Mouse (Mus musculus): ENCODE data around the gene Hmgcr.

Gene Hmgcr

DNA sequence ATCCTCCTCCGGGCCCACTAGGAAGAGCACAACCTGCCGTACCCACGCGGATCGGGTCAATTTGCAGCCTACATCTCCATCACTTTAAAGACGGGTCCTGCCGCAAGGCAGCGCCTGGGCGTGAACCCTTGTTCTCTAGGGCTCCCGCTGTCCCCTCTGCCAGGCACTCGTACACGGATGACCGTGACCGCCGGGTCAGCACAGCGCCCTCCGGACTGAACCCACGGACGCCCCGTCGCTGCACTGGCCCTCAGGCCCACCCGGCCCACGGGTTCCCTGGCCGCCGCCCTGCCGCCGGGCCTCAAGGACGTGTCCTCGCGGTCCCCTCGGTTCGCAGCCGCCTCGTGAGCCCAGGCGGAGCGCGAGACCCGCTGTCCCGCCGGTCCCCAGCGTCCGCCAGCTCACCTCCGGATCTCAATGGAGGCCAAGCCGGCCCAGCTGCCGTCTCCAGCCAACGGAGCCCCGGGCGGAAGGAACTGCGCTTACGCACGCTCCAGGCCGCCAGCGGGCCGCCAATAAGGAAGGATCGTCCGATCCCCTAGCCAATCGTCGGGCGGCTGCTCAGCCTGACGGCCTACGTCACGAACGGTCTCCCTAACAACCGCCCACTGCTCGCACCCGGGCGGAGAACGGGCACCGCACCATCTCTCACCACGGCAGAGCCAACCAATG is at the start of gene Hmgcr:
Gene Hmgcr, minus strand, starts transcription at position 531 of the 672 bp plus-strand sequence.
- DNase-seq = peak; percentile 97 to 99

DNA sequence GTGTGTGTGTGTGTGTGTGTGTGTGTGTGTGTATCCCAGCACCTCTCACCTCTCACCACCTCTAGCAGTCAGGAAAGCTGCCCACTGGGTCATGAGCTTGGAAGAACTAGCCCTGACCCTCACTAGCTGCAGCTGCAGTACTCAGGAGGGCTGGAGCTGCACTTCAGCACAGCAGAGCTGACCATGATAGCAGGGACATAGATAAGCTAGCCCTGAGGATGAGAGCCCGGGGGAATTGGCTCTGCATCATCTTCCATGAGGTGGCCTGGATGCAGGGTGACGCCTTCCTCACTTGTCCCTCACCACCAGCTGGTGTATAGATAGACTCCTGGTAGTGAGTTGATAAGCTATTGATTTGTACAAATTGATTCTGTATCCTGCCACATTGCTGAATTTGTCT is 49.3 kb upstream of the Hmgcr start:
- DNase-seq = no peak

DNA sequence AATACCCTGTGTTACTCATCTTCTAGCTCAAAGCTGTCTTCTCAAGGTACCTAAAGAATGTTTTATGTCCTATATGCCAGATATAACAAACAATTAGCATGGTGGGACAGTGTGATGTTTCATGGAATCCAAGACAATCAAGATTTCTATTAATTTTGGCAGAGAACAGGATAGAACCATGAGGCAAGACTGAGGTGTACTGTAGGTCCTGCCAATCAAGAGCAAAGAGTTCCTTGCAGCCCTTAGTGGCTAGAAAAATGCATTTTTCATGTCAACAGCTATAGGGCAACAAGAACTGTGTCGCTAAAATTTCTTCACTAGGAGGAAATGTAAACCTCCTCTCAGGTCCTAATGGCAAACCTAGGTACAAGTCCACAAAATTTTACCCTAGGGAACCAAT is 47.1 kb upstream of the Hmgcr start:
- no peak for DNase-seq

DNA sequence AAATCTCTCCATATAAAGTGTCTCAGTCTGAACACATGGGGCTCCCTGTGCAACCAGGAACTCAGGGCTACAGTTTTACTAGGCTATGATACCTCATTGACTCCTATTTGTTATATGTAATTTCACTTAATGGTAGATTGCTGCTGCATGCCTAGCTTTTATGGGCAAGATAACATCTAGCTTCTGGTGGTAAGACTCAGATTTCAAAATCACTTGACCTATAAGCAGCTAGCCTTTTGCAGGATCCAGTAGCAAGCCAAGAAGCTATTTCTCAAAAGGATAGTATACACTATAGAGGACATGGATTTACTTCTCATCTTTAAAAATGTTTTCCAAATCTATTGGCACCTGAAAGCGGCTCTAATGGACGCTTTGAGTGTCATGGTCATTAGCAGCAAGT is 45.6 kb upstream of the Hmgcr start:
- no peak for DNase-seq

DNA sequence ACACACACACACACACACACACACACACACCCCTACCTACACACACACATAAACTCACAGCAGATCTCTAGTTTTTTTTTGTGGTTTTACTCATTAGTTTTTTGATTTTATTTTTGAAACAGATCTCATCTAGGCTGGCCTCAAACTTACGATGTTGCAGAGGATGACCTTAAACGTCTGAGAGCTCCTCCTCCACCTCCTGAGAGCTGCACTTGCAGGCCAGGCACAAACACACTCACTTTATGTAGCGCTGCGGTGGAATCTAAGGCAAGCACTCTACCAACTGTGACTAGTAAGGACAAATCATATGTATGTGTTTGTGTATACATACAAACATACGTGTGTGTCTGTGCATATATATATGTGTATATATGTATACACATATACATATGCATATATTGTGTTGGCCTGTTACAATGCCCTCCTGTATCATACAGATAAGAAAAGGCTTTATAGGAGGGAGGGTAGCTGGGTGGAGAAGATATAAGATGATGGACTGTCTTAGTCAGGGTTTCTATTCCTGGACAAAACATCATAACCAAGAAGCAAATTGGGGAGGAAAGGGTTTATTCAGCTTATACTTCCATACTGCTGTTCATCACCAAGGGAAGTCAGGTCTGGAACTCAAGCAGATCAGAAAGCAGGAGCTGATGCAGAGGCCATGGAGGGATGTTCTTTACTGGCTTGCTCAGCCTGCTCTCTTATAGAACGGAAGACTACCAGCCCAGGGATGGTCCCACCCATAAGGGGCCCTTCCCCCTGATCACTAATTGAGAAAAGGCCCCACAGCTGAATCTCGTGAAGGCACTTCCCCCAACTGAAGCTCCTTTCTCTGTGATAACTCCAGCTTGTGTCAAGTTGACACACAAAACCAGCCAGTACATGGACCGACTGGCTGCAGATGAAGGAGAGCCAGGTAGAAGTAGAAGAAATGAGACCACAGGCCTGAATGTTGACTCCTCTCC is 38.8 kb upstream of the Hmgcr start:
- DNase-seq = no peak

DNA sequence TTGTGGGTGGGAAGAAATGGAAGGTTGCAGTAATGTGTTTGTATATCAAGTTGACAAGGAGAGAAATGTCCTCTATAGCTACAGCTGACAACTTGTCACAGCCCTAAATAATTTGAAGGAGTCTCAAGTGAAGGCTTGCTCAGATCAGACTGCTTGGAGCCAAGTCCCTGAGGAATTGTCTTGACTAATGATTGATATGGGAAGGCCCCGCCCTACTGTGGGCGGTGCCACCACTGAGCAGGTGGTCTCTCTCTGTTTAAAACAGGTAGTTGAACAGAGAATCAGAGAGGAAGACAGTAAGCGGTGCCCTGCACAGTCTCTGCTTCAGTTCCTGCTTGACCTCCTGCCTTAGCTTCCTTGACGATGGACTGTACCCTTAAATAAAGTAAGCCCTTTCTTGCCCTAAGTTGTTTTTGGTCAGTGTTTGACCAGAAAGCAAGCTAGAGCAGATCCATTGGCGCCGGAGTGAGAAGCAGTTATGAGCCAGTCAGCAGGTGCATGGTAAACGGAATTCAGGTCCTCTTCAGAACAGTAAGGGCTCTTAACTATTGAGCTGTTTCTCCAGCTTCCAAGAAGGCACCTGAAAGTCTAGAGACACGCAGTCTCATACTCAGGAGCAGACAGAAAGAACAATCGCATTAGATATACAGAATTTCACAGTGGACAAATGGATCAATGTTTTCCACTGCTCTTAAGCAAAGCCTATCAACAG is 32.0 kb upstream of the Hmgcr start:
- no peak for DNase-seq

DNA sequence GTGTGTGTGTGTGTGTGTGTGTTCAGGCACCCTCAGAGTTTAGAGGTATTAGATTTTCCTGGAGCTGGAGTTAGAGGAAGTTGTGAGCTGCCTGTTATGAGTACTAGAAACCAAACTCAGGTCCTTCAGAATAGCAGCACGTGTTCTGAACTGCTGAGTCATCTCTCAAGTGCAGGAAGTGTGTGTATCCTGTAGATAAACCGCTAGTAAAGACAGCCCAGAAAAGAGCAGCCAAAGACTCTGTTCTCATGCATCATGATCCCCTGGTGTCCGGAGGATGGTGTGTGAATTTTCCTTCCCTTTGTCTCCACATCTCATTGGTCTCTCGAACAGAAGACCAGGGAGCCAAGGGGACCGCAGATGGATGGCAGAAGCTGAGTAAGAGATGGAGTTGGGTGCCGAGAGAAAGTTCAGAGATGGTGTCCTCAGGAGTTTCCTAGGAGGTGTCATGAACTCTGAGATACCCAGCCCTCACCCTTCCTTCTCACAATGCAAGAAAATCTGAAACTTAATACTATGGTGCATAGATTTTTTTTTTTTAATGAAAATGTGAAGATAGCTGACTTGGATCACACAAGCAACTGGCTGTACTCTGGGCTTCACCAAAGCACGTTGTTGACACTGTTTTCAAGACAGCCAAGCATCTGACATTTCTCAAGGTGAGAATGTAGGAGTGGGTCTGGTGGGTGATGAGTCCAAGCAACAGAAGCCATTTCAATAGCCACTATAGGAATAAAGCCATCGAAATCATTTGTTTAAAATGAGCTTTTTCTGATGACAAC is 27.3 kb upstream of the Hmgcr start:
- DNase-seq = peak in 1 of 2 experiments; percentile 13

DNA sequence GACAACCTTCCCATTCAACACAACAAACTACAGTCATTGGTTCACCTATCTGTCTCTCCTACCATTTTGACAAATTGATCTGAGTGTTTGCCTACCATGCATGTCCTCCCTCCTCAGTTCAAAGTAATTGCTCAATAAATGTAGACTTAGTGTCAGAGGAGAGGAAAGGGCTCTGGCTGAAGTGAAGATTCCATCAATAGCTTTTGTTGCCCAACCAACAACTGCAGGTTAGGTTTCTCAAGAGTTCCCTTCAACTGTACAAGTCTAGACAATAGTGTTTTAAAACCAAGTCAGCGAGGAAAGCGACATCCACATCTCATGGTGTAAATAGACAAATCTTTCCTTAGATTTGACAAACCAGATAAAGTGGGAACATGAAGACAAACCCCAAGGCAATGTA is 24.7 kb upstream of the Hmgcr start:
- no peak for DNase-seq

DNA sequence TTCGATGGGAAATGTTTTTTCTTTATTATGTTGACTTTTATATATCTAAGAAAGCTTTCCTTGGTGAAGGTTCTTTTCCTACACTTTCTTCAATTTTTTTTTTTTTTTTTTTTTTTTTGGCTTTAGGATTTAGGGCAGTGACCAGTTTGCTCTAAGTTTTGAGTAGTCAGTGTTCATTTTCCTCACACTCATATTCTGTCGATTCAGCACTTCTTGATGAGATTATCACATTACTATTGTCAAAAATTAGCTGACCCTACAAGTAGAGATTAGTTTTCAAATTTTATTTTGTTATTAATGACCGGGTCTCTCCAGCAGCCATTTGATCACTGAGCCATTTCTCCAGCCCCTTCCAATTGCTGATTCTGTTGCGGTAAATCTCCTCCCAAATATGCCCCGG is 19.2 kb upstream of the Hmgcr start:
- DNase-seq = no peak

DNA sequence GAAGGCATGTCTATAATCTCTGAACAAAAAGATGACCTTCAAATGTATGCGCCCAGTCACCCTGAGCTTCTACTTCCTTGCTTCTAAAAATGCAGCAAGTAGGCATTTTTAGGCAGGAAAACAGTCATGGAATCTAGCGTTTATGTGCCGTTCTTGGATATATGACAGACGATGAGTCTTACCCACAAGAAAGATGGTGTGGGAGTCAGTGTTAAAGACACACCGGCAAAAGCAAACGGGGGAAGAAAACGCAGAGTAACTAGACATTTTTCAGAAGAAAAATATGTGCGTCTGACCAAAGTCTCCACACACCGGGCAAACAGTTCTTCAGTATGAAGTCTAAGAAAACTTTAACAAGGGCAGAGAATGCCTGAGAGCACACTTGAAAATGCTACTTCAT is 16.5 kb upstream of the Hmgcr start:
- DNase-seq = no peak

DNA sequence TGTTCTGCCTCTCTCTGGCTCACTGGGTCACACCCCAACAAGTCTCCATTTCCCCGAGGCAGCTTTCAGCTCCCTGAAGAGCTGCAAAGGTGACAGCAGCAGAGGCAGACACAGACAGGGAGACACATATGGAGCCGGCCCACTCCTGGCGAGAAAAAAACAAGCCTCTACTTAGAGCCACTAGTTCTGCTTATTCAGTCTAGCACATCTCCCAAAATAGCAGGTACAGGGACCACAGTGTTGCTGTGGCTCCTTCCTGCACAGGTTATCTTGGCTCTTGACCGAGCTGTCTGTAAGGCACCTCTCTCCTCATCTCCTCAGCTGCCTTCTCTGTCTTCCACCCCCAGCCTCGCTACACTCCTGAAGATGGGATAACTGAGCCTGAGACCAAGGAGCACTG is 14.0 kb upstream of the Hmgcr start:
- DNase-seq = no peak

DNA sequence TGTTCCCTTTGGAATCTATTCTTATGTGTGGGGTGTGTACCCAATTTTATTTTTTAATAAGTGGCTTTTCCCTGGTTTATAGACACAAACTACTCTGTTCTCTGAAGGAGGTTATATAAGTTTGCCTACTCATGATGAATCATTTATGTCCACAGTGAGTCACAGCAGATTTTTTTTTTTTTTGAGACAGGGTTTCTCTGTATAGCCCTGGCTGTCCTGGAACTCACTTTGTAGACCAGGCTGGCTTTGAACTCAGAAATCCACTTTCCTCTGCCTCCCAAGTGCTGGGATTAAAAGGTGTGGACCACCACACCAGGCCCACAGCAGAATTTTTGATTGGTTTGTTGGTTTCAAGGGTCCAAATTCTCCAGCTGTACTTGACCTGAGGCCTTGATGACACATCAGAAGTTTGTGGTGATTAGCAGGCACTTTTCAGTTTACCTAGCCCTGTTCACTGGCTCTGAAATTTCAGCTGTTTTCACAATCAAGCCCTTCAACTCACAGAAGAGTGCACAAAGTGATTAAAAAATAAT is 10.4 kb upstream of the Hmgcr start:
- DNase-seq = no peak

DNA sequence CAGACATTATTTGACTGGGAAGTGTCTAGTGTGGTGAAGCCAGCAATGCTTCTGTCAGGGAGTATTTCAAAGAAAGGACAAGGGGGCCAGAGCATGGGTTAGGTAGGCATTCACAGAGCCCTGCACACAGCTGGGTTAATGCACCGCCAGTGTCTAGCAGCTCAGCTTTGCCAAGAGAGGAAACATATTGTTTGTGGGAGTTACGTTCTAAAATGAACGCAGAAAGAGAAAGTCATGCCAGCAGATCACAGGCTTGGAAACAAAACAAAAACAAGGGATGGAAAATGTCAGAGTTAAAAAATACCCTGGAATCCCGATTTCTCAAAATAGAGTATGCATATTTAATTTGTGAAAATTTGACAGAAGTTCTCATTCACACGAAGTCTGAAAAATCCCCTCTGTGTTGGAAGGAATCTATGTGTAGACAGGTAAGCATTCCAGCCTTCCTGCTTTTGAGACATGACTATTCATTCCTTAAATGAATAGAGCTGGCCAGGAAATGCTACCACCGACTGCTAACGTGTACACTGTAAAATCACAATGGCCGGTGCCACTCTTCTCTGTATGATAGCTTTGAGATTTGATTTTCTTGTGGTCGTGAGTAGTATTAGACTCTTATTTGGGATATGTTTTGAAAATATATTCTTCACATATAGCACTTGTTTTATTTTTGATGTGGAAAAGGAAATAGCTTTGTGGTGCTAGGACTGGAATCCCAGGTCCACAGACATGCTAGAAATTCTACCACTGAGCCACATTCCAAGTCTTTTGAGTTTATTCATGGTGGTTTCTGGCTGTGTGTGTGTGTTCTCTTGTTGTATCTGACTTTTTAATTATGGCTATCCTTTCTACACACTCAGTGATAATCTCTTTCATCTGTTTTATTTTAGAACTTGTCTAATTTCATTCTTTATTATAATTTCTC is 9.7 kb upstream of the Hmgcr start:
- DNase-seq = no peak

DNA sequence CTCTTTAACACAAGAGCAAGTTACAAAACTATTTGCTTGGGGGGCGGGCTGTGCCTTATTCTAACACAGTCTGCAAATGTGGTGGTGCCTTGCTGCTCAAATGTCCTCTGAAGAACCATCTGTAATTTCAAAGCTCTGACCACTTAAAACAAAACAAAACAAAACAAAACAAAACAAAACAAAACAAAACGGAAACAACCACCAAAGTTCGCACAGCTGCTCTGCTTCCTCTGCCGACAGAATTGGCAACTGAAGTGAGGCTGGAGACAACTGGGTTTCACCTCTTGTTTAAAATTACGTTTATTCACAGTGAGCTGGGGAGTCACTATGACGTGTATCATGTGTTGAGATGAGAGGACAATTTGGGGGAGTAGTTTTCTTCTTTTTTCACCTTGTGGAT is 7.9 kb upstream of the Hmgcr start:
- DNase-seq = no peak

DNA sequence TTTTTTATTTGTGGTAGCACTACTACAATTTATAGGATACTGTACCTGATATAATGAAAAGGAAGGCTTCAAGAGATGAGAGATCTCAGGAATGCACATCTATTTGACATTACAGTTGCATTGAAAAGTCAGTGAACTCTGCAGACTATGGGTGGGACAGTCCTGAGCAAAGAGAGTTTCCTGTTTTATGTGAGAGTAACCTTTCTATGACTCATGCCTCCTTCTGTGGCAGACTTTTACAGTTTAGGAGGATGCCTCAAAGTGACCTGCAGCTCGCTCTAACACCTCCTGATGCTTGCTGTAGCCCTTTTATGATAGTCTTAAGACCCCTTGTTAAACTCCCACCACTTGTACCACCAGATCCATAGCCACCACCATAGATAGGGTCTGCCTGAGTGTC is 6.3 kb upstream of the Hmgcr start:
- DNase-seq = no peak

DNA sequence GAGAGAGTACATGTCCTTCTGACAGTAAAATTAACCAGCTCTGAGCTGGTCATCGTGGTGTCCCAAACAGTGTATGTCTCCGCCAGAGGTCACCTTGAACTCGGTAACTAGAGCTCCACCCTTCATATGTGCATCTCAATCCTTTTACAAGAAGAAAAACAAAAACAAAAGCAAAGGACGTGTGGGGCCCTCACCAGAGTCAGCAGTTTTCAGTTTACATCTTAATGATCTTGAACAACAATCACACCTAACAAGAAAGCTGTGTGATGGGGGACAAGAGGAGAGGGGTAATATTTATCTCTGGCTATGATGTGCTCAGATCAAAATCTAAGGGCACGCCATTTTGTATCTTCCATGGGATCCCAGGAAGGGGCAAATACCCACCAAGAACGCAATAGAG is 5.0 kb upstream of the Hmgcr start:
- DNase-seq = no peak

DNA sequence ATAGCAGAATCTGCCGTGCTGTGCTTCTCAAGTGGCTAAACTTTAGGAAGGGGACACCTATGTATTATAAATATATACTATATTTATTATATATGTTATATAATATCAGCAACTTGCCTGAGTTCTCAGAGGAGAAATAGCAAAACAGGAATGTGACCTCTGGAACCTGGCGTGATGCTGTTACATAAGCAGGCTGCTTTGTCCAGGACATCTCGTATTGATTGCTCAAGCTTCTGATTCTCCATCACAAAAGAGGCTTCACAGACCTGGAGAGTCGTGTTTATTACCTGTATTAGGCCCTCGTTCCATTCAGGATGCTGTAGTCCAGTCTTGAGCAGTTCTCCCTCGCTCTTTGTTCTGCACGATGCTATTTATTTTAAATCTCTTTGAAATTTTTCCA is 3.1 kb upstream of the Hmgcr start:
- no peak for DNase-seq

DNA sequence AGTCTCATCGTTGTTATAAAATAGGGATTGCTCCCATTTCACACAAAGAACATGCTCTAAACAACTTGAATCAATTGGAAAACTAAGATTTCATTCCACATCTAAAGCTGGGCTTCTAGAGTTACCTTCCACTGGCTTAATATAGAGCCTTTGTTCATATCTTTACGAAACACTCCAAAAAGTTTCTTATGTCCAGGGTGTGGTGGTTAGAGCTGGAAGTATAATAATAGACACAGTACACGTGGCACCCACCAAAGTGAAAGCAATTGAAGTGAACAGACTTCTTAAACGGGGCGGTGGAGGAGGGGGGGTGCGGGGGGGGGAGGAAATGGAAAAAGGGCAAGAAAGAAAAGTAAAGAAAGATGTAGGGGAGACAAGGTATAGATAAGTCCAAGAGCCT is 1.5 kb upstream of the Hmgcr start:
- DNase-seq = no peak

DNA sequence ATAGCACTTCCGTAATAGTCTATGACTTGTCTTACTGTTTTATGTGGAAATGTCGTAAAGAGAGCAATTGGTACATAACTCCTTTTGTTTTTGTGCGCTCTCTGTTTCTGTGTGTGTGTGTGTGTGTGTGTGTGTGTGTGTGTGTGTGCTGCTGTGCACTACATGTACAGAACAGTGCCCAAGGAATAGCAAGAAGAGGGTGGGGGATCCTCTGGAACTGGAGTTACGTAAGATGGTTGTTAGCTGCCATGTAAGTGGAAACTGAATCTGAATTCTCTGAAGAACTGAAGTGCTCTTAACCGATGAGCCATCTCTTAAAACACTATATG is 1.1 kb upstream of the Hmgcr start:
- no peak for DNase-seq

DNA sequence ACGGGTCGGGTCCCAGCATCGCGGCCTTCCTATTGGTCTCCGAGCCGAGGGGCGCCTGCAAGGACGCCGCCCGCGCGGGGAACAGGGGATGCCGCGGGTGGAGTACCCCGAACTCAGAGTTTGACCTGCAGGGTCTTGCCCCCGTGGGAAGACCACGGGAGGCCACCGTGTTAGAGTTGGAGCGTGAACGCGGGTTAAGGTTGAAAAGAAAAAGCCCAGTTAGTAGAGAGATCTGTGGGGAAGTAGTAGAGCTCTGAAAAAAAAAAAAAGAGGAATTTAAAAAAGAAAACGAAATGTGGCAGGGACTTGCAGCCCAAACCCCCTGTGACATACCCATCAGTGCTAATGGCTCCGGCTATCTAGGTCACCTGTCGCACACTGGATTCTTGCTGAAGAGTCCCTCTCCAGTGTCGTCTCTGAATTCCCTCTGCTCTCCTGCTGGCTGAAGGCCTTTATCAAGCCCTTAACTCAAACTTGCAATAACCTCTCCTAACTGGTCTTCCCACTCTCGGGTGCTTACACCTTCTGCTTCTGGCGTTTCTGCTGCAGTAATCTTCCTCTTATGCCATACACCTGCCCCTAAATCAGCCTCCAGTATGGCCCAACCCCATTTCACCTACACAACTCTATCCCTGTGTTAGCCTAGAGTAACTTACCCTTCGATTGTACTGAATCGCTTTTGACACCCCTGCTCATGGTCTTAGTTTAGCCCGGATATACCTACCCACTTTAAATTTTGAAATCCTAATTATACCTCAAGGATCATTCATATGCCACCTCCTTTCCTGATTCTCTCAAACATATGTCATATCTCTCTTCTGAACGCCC is 556 bp upstream of the Hmgcr start:
- no peak for DNase-seq

DNA sequence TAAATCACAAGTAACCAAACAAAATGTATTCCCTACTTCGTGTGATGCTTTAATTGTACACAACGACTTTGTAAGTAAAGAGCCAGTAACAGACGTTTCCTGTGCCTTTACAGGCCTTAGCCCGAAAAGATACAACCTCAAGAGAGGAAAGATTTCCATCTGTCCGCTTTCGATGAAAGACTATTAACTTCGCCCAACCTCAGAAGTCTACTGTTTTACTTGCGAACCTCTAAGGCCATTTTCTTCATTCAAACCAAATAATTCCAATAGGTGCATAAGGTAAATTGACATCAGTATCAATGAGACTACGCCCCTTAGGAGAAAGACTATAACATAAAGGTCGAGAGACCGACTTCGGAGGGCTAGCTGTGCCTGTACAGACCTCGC is 724 bp downstream of the Hmgcr start:
- no peak for DNase-seq

All from lung, postnatal 4 days (tissue).